Mouse (Mus musculus) forelimb bud, embryonic 11.5 days (tissue): ENCODE results near the gene D630023F18Rik.

Experiments used
- DNase-seq: peaks from one replicate; pipeline ENCODE4 v3.0.0-alpha.2; 2012; ENCODE audit warnings: low read depth, low spot score

The D630023F18Rik gene

DNA sequence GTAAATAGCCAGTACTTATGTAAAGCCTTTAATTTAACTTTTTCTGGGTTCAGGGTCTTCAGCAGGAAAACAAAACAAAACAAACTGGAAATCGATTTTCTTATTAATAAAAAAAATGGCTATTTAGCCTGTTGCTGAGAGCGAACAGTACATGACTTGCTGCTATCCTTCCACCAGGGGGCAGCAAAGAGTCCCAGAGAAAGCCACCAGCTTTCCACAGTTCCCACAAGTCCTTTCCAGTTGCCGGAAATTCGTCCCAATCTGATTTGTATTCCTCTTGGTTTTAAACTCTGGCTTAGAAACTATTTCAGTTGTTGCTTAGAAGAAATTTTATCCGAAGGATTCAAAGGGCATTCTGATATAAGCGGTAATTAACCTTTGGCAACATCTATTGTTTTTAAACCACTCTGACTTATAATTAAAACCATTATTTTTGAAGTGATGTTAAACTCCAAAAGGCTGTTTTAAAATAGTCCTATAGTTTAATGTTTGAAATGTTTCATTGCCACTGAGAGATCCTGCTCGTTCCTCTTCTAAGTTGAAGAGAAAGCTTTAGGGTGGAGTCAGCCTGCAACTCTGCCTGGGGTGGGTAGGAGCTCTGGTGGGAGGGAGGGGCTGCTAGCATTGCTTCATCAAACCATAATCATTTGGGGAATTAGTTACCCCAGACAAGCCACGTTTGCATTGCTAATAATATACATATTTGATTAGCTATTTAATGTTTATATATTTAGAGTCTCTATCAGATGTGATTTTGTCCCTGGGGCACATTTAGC lies 10.8 kb downstream of the D630023F18Rik start:
- DNase-seq = peak; percentile 91

DNA sequence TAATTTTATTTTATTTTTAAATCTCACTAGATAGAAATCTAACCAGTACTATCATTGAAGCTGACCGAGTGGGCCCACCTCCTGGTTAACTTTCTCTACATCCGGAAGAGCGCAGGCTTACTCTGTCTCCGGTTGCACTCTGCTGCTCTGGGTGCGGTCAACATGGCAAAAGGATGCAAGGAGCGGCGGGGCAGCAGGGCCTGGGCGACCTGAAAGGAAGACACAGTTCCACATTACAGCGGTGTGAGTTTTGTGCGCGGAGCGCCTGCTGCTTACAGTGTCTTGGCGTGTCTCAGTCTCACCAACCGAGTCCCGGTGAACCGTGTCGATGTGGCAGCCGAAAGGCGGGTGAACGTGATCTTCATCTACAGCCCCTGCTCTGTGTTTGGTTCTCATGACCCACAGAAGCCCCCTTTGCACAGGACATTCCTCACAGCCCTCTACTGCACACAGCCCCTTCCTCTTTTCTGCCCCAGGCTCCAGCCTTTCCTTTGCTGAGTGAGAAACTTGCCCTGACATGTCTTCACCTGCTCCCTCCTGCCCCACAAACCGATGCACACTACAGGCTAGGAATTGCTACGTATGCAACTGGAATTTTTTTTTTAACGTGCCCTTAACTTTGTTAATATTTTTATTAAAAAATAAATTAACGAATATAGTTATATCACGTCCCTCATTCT lies 13.1 kb downstream of the D630023F18Rik start:
- DNase-seq = no peak

DNA sequence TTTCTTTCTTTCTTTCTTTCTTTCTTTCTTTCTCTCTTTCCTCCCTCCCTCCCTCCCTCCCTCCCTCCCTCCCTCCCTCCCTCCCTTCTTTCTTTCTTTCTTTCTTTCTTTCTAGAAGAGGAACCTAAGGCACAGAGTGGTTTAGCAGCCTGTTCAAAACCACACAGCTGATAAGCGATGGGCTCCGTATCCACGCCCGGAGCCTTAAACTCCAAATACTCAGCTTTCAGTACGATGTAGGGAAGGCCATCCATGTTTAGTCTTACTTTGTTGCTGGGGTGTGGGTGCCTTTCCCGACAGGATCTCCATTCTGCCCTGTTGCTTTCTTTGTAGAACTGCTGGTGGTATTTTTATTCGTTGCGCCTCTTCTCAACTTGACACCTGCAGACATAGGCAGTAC lies 13.8 kb downstream of the D630023F18Rik start:
- DNase-seq = no peak

DNA sequence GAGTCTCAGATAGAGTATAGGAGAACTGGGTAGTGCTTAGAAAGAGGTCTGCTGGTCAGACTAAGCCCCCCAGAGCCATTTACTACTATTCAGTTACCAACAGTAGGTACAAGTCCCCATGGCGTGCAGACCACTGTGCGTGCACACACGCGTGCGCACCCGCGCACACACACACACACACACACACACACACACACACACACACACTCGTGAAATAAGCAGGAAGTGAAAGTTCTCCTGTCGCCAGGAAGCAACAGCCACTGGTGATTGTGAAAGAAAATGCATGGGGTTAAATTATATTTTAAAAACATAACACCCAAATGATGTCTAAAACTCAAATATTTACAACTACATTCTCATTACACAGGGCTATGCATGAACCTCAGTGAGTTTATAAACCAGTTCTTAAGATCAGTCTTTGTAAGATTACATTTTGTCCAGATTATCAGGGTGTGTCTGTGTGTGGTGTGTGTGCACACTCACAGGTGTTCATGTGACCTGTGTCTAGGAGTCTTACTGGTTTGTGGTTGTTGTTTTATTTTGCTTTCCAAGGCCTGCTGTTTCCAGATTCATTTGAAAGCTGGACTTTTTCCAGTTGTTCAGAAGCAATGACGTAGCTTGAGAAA lies 15.2 kb downstream of the D630023F18Rik start:
- no peak for DNase-seq

DNA sequence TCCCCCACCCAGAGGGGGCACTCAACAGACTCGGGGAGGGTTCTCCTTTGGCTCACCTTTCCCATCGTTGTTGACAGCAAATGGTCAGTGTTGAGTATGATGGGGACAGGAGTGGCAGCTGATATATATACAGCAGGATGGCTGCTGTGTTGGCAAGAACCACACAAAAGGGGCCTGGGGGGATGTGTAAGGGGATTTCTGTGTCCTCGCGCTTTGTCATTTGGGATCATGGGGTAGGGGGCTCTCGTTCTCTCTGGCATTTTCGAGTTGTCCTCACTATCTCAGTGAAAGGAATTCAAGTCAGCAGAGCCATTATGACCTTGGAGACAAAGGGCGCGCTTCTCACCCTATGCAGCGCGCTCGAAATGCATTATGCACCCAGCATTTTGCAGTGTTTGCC lies 19.7 kb downstream of the D630023F18Rik start, which contains the start of gene Cryga:
Gene Cryga (minus strand): TSS at position 101 of the 400 bp plus-strand sequence.
- DNase-seq = no peak

DNA sequence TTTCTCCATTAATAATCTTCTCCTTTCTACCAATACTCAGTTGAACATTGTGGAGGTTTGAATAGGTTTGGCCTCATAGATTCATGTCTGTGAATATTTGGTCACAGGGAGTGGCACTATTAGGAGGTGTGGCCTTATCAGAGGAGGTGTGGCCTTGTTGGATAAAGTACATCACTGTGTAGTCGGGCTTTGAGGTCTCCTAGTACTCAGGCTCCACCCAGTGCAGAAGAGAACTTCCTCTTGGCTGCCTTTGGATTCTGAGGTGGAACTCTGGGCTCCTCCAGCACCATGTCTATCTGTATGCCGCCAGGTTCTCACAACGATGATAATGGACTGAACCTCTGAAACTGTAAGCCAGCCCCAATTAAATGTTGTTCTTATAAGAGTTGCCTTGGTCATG lies 26.1 kb downstream of the D630023F18Rik start:
- DNase-seq = no peak

DNA sequence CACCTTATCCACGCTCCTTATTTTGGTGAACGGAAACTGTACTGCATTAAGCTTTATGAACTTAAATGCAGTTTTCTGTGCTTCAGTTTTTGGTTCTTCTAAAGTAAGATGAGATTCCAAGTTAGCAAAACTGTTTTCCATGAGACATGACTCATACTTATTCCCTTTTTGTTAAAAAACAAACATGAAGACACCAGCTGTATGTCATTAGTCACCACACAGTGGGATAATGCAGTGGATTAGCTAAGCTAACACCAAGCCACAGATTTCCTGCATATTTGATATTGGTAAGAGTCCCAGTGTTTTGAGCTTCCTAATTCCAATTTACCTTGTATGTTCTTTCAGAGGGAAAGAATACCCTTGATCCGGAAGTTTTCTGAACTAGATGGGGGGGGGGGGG lies 31.4 kb downstream of the D630023F18Rik start:
- DNase-seq = no peak

DNA sequence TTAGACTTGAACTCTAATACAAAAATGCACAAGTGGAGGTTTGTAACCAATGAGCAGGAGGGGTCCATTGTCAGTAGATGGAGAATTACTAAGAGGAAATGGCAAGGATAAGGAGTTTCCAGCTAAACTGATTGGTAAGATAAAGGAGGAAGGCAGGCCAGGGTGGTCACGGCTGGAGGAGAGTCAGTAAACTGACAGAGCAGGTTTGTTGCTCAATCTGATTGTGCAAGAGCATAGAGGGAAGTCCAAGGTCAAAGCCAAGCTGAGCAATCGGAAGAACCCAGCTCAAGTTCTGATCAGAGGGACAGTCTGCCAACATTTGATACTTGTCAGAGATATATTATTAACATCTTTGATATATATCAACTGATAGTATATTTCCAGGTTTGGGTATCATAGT lies 32.6 kb downstream of the D630023F18Rik start:
- DNase-seq = no peak

DNA sequence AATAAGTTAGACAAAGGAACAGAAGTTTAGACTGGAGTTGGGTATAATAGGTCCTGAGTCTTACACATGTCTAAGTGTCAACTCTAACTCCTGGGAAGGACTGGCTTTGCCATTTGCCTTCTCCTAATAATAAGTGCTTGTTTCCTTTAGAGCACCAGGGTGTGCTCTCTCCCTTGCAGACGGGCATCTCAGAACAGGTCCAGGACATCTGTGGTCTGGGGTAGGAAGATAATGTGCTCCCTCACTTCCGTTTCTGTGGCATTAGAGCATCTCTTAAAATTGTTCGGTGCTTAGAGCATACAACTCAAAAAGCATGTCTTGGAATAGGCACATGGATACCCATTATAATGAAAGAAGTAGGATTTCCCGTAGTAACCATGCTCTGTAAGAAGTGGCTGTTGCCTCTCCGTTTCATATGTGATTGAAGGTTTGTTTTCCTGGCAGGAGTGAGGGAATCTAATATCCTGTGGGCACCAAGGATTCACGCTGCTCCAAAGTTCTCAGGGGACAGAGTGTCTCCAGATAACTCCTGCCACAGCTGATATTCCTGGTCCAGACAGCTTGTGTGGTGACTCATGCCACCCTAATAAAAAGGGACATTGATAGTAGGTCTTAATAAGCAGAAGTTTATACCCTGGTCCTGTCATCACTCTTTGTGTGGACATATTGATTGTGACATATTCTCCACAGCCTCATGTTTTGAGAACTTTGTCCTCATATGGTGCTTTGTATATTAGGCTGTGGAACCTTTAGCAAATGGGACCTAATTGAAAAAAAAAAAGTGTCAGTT lies 34.3 kb downstream of the D630023F18Rik start:
- no peak for DNase-seq

DNA sequence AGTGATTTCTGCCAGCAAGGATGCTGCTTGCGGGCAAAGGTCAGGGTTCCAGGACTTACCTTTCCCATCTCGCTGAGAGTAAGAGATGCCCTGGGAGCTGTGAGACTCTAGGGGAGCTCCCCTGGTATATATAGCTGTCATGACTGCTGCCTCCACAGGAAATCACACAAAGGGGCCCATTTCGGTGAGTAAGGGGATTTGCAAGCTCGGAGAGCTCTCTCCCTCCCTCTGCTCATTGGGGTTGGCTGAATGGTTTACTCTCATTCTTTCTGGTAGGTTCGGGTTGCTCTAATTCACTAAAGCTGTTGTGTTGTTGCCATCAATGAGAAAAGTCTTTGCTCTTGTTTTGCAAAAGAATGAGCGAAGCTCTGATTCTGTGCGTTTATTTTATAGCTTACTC lies 40.8 kb downstream of the D630023F18Rik start, which contains the start of gene Crygb:
Gene Crygb (minus strand): TSS at position 101 of the 400 bp plus-strand sequence.
- DNase-seq = no peak

DNA sequence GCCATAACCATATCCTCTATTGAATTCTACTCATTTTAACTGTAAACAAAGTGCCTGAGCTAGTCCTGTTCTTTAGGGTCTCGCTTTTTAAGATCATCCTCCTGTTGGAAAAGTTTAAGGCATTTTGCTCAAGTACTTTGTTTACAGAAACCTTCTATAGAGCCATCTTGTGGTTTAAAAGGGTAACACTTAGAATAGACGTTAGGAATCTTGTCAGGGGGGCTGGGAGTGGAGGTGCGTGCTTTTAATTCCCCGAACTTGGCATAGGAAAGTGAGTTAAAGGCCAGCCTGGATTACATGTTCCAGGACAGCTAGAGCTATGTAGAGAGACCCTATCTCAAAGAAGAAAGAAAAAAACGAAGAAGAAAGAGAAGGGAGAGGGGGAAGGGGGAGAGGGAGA lies 47.4 kb downstream of the D630023F18Rik start:
- no peak for DNase-seq

DNA sequence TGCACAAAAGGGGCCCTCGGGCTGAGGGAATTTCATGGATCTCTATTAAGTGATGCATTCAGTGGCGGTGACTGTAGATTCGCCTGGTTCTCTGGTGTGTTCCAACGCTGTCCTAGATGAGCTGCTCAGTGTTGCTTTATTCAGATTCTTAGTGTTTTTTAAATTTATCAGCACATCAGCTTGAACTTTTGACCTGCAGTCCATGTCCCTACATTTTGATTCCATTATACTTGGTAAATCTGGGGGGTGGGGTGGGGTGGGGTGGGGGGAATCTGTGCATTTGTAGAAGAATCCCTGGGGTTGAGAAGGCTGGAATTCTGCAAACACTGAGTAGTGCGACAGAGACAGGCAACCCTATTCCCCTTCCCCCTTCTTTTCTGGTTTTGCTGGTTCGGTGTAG lies 49.4 kb downstream of the D630023F18Rik start, which contains the start of gene Crygc:
Gene Crygc (minus strand): TSS at position 101 of the 400 bp plus-strand sequence.
- DNase-seq = no peak

DNA sequence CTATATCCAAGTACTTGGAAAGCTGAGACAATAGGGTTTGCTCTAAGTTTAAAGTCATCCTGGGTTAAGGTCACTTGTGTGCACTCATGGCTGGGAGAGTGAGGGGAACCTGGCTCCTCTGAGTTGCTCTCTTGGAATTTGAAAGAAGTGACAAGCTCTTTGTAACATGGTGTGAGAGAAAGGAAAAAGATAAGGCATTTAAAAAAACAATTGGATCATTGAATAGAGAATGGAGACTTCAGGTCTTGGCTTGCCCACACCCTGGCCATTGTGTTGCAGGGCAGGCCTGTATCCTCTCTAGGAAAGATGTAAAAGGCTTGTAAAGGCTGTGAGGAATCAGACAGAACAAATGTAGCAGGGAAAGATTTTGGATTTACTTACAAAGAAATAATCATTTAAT lies 55.2 kb downstream of the D630023F18Rik start:
- DNase-seq = no peak

DNA sequence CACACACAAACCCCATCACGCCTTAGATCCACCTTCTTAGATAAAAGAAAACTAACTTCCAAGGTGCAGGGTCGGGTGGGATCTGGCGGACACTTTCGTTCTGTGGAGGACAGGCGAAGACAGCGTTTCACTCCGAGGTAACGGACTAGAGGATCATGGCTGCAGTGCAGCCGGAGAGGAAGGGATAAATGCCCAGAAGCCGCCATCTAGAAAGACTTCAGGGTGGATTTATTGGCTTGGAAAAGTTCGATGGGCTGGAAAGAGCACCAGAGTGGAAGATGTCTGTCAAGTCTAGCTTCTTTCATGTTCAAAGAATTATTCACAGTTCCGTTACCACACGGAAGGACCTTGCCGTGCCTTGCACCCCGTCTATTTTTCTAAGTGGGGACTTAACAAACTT lies 58.8 kb downstream of the D630023F18Rik start:
- no peak for DNase-seq

DNA sequence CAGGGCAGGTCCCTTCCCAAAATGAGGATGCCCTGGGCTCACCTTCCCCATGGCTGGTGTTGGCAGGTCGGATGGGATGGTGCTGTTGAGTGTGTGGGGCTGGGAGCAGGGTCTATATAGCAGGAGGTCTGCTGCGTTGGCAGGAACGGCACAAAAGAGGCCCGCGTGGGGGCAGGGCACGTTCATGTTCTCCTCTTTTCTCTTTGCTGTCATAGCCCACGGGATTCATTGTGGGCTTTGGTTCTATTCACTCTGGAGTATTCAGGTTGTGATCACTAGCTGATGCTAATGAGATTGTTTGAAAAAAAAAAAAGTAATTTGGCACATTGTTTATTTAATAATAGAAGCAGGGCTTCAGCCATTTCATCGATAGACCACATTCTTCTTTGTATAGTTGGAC lies 59.7 kb downstream of the D630023F18Rik start, which contains the start of gene Crygd:
Gene Crygd (minus strand): TSS at position 101 of the 400 bp plus-strand sequence.
- no peak for DNase-seq
